Mouse (Mus musculus) ovary, postnatal 14 days (tissue): Measurements from ENCODE around the gene Rassf1.

Experiments used
- DNase-seq: peaks from one replicate; pipeline ENCODE4 v3.0.0; 2022; ENCODE audit warnings: low spot score

Rassf1 gene

DNA sequence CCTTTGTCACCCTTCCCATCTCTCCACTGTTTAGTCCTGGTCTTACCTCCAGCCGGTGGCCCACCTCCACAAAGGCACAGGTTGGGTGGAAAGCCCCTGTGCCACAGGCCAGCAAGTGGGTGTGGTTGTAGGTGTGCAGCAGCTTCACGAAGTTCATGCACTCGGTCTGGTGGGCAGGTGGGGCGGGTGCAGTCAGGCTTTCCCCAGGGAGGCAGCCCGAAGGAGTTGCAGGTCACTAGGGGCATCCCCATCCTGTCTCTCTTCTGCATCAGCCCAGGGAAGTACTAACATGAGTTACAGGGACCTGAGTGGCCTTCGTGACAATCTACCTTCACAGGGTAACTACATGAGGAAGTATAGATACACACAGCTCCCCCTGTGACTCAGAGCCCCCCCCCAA, 51.9 kb downstream of the Rassf1 start:
- no peak for DNase-seq

GRCm38 (mm10) chr9:107605041-107605661, 53.8 kb downstream of the Rassf1 start:
- DNase-seq, result no peak

- no peak for DNase-seq
Observed at GRCm38 (mm10) chr9:107606591-107606990, 55.2 kb downstream of the Rassf1 start.

- DNase-seq, result no peak
Observed at GRCm38 (mm10) chr9:107607036-107607435, 55.7 kb downstream of the Rassf1 start.

GRCm38 (mm10) chr9:107607653-107608245, 56.4 kb downstream of the Rassf1 start:
- DNase-seq, result no peak

GRCm38 (mm10) chr9:107608741-107609432, 57.5 kb downstream of the Rassf1 start, which contains the start of gene Sema3b:
Sema3b (minus strand) TSS chr9:107609229.
- no peak for DNase-seq

DNA sequence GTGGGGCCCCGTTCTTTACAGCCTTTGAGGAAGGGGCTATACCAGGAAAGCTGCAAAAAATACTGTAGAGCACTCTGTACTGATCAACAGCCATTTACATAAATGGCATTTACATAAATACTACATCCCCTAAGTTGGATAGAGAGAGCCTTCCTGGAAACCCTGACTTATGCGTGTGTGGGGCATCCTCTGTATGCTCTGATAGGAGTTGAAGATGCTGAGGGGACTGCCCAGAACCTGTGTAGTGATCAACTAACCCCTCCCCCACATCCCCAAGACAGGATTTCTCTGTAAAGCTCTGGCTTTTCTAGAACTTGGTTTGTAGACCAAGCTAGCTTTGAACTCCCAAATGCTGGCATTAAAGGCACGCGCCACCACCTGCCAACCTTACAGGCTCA, 58.1 kb downstream of the Rassf1 start:
- DNase-seq, result no peak

- no peak for DNase-seq
Observed at GRCm38 (mm10) chr9:107611456-107612190, 60.3 kb downstream of the Rassf1 start.
